Mouse (Mus musculus) adrenal gland, postnatal 36 days (tissue): ENCODE data around the gene Grm6. TPM values are rescaled to one million over a fixed set of nuclear protein-coding genes. Genes with fewer than 3 reads are reported as not detected.

Experiments used
- DNase-seq, 2 experiments: peaks; one replicate each; pipeline ENCODE4 v3.0.0; 2021; ENCODE audit warnings: mixed read lengths in 1 of 2
- long read RNA-seq, 2 experiments: library from polyadenylated mRNA; stranded (forward); transcript quantifications; one replicate each; pipeline ENCODE4 v2.0.0; 2021; ENCODE audit warnings: borderline sequencing depth in 2 of 2
- total RNA-seq, 2 experiments: library from RNA; stranded (reverse); gene quantifications; 2 replicates each; pipeline ENCODE4 v1.2.3; 2021

Grm6 gene
- total RNA-seq = not detected
- long read RNA-seq, experiment 1 = 0 reads
- long read RNA-seq, experiment 2 = 0 reads

DNA sequence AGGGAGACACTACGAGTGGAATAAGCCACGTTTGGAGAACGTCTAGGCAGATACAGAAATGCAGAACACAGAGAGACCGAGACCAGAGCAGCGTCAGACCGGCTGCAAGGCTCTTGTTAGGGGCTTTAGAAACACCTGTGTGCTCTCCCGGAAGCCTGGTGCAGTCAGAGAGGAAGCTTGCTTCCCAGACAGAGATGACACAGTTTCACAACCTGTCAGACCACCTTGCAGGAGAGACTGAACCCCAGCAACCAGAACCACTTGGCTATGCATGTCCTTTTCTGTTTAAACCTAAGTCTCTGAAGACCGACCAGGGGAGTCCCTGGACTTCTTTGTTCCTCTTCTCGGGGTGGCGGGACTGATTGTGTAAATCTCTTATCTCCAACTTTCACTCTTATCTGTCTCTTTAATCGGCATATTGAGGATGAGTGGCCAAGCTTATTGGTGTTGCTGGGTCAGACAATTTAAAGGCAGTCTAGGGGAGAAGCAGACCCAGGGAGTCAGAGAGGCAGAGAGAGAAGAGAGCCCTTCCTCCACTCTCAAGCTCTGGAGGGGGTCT is at the start of gene Grm6:
Gene Grm6 (plus strand): TSS at position 509 of the 559 bp plus-strand sequence.
- DNase-seq = no peak

DNA sequence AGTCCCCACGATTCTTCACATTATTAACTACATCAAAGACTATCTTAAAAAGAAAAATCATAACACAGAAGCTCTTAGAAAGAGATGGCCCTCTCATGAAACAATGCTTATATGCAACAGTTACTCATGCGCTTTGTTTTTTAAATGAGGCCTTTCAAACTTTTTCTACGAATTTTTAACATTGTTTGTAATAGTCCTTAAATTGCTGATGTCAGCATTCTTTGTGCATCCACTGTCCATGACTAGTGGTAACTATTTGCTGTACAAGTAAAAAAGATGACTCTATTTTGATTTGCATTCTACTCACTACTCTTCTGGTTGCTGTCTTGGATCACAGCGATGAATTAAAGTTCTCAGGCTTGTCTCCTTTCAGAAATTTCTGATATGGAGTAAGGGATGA is 36.3 kb upstream of the Grm6 start:
- no peak for DNase-seq

DNA sequence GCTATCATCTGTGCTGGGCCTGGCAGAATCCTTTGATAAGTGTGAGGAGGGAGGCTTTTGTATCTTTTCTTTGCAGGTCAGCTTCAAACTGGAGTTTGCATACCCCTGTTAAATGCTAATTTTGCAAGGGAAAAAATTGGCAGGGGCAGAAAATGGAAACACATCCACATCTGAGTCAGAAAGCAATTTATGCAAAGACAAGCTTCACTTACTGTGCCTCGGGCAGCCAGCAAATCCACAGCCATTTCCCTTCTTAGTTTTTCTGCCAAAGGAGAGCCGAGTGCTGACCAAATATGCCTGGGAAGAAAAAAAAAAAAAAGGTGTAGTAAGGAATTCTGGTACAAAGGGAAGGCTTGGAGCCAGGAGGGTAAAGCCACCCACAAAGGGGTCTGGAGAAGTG is 24.3 kb upstream of the Grm6 start:
- no peak for DNase-seq

GRCm38 (mm10) chr11:50827010-50827953 is 23.2 kb upstream of the Grm6 start, which contains the start of gene Zfp354c:
Gene Zfp354c, minus strand, starts transcription at chr11:50827724.
- DNase-seq = peak; percentile 88 to 91

GRCm38 (mm10) chr11:50835727-50836126 is 14.8 kb upstream of the Grm6 start:
- DNase-seq = no peak

GRCm38 (mm10) chr11:50841023-50841735 is 9.3 kb upstream of the Grm6 start, which contains the start of gene Zfp879:
Gene Zfp879, minus strand, starts transcription at chr11:50841552.
- peak; percentile 91 to 94 for DNase-seq

- peak in 1 of 2 experiments; percentile 19 for DNase-seq
Measured at GRCm38 (mm10) chr11:50845951-50846350, 4.5 kb upstream of the Grm6 start.

DNA sequence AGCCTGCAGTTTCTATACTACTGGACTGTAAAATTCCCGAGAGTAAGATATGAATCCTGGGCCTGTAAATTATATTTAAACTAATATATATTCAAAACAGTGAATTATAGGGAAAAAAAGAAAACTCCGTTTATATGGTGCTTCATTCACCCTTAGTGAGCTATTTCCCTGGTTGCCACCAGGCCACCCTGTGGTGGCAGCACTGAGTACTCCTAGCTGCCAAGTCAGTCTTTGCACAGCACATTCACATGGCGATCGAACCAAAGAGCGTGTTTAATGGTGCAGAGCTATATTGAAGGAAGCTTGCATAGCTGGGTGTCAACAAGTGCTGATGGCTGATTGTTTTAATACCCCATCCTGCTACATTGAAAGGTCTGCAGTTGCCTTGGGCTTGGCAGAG is 3.4 kb upstream of the Grm6 start:
- no peak for DNase-seq

DNA sequence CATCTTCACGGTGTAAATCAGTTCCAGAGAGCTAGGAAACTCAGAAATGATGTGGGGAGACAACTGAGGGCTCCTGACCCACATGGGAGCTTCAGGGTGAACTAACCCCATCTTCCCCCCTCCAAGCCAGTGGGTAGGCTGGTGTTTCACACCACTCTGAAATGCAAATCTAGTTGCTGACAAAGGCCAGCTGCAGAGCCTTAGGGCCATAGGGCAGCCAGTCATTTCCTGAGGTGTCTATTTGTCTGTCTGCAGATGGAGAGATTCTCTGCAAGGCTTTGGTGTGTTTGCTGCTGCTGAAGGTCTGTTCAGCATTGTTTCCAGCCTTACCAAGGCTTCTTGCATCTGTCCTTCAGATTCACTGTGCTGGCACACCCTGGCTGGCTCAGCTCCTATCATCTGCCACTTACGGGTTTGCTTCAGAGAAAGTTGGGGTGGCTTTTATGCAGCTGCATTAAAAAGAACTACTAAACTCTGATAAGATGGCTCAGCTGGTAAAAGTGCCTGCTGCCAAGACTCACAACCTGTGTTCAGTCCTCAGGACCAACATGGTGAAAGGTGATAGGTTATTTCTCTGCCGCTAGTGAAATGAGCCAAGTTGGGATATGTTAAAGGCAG is 1.9 kb upstream of the Grm6 start:
- peak; percentile 16 to 36 for DNase-seq

DNA sequence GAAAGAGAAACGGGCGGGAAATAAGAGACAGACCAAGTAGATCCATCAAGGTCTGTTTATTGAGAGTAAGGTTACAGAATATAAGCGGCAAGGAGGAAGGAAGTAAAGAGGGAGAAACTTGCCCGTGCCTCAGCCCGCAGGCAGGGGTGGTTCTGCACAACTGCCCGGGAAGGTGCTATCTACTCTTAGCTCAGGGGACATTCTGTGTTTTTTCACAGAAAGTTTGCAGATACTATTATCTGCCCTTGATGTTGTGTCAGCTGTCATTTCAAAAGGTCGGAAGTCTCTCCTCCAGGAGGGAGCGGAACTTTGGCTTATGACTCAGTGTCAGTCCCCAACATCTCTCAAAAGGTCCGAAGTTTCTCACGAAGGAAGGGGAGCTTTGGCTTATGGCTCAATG is 1.2 kb upstream of the Grm6 start:
- DNase-seq = no peak

- peak; percentile 12 to 20 for DNase-seq
Measured at GRCm38 (mm10) chr11:50850989-50851601, 610 bp downstream of the Grm6 start.

DNA sequence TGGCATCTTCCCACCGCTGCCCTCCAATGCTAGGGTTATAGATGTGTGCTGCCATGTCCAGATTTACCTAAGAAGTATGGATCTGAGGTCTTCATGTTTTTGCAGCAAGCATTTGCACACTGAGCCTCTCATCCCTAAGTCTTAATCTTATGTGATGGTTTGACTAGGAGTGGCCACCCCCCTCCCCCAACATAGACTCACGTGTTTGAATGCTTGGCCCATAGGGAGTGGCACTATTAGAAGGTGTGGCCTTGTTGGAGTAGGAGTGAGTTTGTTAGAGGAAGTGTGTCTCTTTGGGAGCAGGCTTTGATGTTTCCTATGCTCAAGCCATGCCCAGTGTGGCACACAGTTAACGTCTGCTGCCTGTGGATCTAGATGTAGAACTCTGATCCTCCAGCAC is 28.2 kb downstream of the Grm6 start:
- no peak for DNase-seq

DNA sequence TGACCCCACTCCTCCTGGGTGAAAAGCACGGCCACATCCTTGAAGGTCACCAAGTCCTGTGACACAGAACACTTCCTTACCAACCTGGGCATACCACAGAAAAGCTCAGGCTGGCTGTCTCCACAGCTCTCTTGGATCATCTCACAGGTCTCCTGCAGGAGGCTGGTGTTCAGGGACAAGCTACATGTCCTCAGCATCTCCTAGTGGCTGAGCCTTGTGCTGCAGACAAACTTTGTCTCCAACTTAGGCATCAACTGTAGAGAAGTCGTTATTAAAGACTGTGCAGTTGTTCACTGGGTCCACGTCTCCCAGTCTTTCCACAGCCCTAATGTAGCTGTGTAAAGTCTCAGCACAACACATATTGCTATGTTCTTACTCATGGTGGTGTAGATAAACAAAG is 33.3 kb downstream of the Grm6 start:
- no peak for DNase-seq

- DNase-seq = peak; percentile 85 to 86
Measured at GRCm38 (mm10) chr11:50886231-50886932, 35.9 kb downstream of the Grm6 start.

DNA sequence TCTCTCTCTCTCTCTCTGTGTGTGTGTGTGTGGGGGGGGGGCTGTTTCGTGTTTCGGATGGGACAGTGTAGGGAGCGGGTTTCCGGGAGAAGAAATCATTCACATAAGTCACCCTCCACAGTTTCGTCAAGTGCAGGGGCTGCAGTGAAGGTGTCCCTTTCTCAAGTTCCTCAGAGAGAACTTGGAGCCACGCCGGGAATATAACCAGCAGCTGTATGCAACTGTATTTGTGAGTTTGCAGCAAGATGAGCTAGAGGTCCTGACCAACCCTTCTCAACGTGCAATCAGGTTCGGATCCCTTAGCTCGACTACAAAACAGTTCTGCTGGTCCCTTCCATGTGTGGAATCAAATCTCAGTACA is 36.4 kb downstream of the Grm6 start:
- peak; percentile 7 to 13 for DNase-seq

- DNase-seq = peak; percentile 94
Measured at GRCm38 (mm10) chr11:50887390-50888128, 37.1 kb downstream of the Grm6 start, which contains the start of gene Zfp454. Gene Zfp454, minus strand, starts transcription at chr11:50887651.

DNA sequence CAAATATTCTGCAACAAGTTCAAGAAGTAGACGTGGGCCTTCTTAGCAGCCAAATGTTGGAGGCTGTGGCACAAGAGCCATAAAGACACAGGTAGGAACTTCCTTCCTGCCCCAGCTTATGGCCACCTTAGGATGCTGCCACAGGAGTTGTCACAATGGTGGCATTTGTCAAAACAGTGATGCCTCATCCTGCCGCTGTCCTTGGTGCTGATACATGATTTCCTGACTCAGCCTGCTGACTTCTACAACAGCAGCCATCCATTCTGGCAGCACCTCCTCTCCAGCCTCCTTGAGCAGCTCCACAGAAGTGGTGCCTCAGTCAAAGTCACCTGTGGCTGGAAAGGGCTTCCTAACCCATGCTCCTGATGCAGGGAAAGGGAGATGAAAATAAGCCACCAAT is 42.0 kb downstream of the Grm6 start:
- no peak for DNase-seq

DNA sequence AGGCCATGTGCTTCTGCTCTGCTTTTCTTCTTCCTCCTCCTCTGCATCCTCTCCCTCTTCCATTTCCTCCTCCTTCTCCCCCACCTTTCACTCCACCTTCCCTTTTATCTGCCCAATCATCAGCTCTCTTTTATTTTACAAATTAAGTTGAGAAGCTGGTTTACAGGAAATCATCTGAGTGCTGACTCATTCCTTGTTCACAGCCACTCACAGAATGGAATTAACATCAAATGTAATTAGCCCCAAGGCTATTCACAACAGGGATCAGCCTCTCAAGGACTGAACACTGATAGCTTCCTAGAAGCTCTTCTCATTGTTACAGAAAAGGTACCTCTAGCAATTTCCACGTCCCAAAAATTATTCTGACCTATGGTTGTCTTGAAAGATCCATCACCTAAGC is 46.9 kb downstream of the Grm6 start:
- no peak for DNase-seq

DNA sequence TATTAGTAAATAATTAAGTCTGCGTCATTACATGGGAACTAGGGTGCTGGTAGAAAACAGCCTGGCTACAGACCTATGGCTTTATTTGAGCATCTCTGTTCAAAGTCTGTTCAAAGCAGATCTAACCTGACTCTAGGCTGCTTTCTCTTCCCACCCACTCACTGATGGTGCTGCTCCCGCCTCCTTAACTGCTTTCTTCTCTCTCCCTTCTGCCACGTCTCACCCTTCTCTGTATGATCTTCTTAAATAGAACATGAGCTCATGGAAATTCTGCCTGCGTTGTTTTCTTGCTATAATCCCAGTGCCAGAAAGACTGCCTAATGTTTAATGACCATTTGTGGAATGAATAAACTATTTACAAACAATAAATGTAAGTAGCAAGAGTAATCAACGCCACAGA is 57.7 kb downstream of the Grm6 start:
- no peak for DNase-seq

- DNase-seq = peak in 1 of 2 experiments; percentile 37
Measured at GRCm38 (mm10) chr11:50913301-50913700, 62.8 kb downstream of the Grm6 start.
